Mouse (Mus musculus) limb, embryonic 13.5 days (tissue): ENCODE measurements around the gene Nkain4. TPM values are rescaled to one million over a fixed set of nuclear protein-coding genes. Genes with fewer than 3 reads are reported as not detected.

Experiments used
- ATAC-seq: fragments of 200-750 bp; cut with Nextera tagmentation; 2 replicates; pipeline ENCODE4 v1.8.0; 2017; ENCODE audit warnings: low read depth, moderate number of reproducible peaks, moderate TSS enrichment; ENCODE audit not compliant: low FRiP score
- H3K27ac ChIP-seq: fragments of 300-500 bp; sonication (generic); 2 replicates; pipeline ENCODE4 v1.5.1; 2015; ENCODE audit warnings: inconsistent platforms, mild to moderate bottlenecking, moderate library complexity
- H3K27me3 ChIP-seq: fragments of 300-500 bp; sonication (generic); 2 replicates; pipeline ENCODE4 v1.6.1; 2015; ENCODE audit warnings: mild to moderate bottlenecking, inconsistent platforms
- H3K36me3 ChIP-seq: fragments of 300-500 bp; sonication (generic); 2 replicates; pipeline ENCODE4 v1.6.1; 2015; ENCODE audit warnings: inconsistent platforms, mild to moderate bottlenecking, moderate library complexity
- H3K4me1 ChIP-seq: fragments of 300-500 bp; sonication (generic); 2 replicates; pipeline ENCODE4 v1.6.1; 2015; ENCODE audit warnings: inconsistent platforms
- H3K4me2 ChIP-seq: fragments of 300-500 bp; sonication (generic); replicated peaks from 2 replicates; pipeline ENCODE4 v1.6.1; 2015; ENCODE audit warnings: inconsistent platforms, mild to moderate bottlenecking, moderate library complexity
- H3K4me3 ChIP-seq: fragments of 300-500 bp; sonication (generic); 2 replicates; pipeline ENCODE4 v1.5.1; 2015; ENCODE audit warnings: moderate library complexity, mild to moderate bottlenecking, inconsistent platforms
- H3K9ac ChIP-seq: fragments of 300-500 bp; sonication (generic); 2 replicates; pipeline ENCODE4 v1.6.1; 2015; ENCODE audit warnings: mild to moderate bottlenecking, inconsistent platforms
- H3K9me3 ChIP-seq: fragments of 300-500 bp; sonication (generic); 2 replicates; pipeline ENCODE4 v1.6.1; 2016; ENCODE audit warnings: inconsistent platforms
- WGBS: fragments of 180-500 bp; shearing (Covaris S2); methylation state at CpG from one replicate; pipeline ENCODE4 v1.1.7; 2015; 5-methylcytosine and 5-hydroxymethylcytosine counted together
- microRNA-seq: library from miRNA; unstranded; fragments of <30 nt; microRNA quantifications from one replicate; pipeline ENCODE4, GENCODE M21; 2016
- polyA plus RNA-seq: library from polyadenylated mRNA; unstranded; fragments of >200 nt; fragmentation: Nextera tagmentation; extraction: Ambion mirVana; gene quantifications from 2 replicates; pipeline ENCODE4 v1.2.1, GENCODE M21; 2015

Gene Nkain4
- polyA plus RNA-seq, 1 experiment from 2014 or later: 10.6 TPM

DNA sequence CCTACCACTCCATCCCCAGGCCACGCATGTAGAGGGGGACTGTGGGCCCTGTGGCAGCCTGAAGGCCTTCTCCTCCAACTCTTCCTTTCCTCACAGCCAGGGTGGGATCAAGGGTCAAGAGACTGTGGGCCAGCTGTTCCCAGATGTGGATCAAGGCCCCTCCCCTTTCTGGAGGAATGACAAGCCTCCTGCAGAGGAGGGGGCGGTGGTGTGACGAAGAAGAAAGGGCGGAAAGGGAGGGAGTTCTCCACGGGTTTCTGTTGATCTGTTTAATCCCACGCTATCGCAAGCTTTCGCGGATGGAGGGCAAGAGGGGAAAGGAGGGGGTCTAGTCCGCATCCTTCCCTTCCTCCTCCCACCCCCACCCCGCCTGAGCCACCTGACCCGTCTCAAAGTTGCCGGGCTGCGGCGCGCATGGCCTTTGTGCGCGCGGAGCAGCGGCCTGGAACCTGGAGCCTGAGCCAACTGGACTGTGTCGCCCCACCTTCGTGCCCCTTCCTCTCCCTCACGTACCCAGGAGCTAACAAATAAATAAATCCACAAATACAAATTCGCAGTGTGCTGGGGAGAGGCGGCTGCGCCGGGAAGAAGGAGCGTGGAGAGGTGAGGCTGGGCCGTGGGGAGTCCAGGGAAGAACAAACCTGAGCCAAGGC is 64.0 kb downstream of the Nkain4 start:
- Histone ChIP-seq H3K4me1 (peaks cover 23% of the 10 kb centered on the region), H3K27me3 (peaks cover 100% of the 10 kb centered on the region), H3K36me3 (no peaks in the 10 kb centered on the region), H3K4me2 (no peak overlapping the region), H3K4me3 (no peak overlapping the region), H3K9me3 (no peaks in the 10 kb centered on the region), H3K9ac (no peak overlapping the region), H3K27ac (no peak overlapping the region)
- ATAC-seq: no peak
- WGBS: under 1% methylated on average over 26 of the region's 29 CpGs

DNA sequence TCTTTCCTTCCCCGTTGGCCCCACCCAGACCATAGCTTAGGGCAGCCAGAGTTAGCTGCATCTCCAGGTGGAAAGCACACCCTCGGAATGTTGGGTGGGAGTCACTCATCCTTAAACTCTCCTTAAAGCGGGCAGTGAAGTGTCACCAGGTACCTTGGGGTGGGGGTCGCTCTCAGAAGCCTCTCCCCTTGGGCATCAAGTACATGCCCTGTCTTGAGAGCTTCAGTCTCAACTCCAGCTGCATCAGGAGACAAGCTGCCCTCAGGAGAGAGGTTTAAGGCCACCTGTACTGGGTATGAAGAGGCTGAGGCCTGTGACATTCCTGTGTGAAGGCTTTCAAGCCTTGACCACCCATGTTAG is 64.6 kb downstream of the Nkain4 start:
- no peak for ATAC-seq
- H3K27me3 ChIP-seq: peaks cover 100% of the 10 kb centered on the region
- H3K4me3 ChIP-seq: no peak overlapping the region
- no peaks in the 10 kb centered on the region for H3K9me3 ChIP-seq
- peaks cover 23% of the 10 kb centered on the region for H3K4me1 ChIP-seq
- H3K27ac ChIP-seq: no peak overlapping the region
- H3K9ac ChIP-seq: no peak overlapping the region
- no peaks in the 10 kb centered on the region for H3K36me3 ChIP-seq
- no peak overlapping the region for H3K4me2 ChIP-seq
- whole genome bisulfite sequencing: 16% methylated on average over 4 of the region's 4 CpGs

DNA sequence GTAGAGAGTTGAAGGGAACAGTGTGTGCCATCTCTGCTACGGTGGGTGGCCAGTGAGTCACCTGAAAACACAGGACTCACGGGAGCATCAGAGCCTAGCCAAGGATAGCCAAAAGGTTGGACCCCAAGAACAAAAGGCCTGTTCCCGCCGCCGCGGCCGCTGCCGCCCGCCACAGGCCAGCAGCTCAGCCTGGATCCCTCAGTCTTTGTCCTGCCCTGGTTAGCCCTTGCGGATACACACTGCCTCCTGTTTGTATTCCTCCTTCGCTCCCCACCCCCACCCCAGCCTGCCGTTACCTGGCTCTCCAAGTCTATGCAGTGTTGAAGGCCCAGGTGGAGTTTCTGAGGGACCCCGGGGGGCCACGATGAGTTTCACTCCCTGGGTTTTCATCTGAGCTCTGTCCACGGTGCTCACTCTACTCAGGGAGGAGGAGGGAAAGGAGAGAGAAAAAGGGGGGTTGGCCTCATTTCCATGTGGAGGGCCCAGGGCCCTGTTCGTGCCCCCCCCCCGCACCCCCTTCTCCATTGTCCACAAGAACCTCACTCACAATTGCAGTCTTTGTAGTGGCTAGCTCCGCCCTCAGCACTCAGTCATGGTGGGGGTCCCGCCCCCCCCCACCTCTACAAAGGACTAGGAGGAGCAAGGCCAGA is 65.1 kb downstream of the Nkain4 start:
- H3K4me3 ChIP-seq: no peak overlapping the region
- H3K4me1 ChIP-seq: peaks cover 22% of the 10 kb centered on the region
- no peak overlapping the region for H3K4me2 ChIP-seq
- peaks cover 97% of the 10 kb centered on the region for H3K27me3 ChIP-seq
- WGBS: 10% methylated on average over 19 of the region's 19 CpGs
- no peak overlapping the region for H3K9ac ChIP-seq
- no peak for ATAC-seq
- no peaks in the 10 kb centered on the region for H3K36me3 ChIP-seq
- no peak overlapping the region for H3K27ac ChIP-seq
- H3K9me3 ChIP-seq: no peaks in the 10 kb centered on the region

DNA sequence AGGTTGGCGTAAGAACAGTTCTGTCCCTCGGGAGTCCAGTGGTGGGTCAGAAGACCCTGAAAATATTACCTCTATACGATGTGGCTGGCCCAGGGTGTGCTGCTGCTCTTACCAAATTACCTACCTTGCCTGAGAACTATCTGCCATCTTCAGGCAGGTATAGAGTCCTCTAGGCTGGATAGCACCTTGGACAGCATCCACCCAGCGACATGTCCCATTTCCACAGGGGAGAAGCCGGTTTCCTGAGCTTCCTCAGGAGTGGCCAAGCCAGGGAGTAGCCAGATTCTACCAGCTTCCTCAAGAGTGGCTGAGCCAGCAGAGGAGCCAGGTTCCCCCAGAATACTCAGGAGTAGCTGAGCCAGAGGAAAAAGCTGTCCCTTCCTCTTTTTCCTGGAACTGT is 69.2 kb downstream of the Nkain4 start:
- no peak overlapping the region for H3K4me3 ChIP-seq
- H3K4me1 ChIP-seq: no peaks in the 10 kb centered on the region
- no peaks in the 10 kb centered on the region for H3K9me3 ChIP-seq
- no peak for ATAC-seq
- peaks cover 57% of the 10 kb centered on the region for H3K27me3 ChIP-seq
- H3K27ac ChIP-seq: no peak overlapping the region
- H3K9ac ChIP-seq: no peak overlapping the region
- H3K36me3 ChIP-seq: no peaks in the 10 kb centered on the region
- WGBS: 58% methylated on average over 5 of the region's 5 CpGs
- no peak overlapping the region for H3K4me2 ChIP-seq

Small RNAs within 50 kb of the gene (microRNA-seq; reads per million reads assigned to microRNA genes)
- gene Mir124a-3: not detected

Other genes with a start within 250 kb of the Nkain4 start
- 30.4 and 31.5 TPM in 2 replicates for gene Dido1, start 244.7 kb downstream of the Nkain4 start, polyA plus RNA-seq
- gene Gid8, start 244.6 kb downstream of the Nkain4 start, polyA plus RNA-seq: 63.0 and 63.8 TPM in 2 replicates
- 0.62 and 0.98 TPM in 2 replicates for gene Slc17a9, start 229.4 kb downstream of the Nkain4 start, polyA plus RNA-seq
- 0.05 TPM in 1 of 2 replicates, not detected in the other for gene Bhlhe23, start 177.8 kb downstream of the Nkain4 start, polyA plus RNA-seq
- 60.6 and 66.8 TPM in 2 replicates for gene Ythdf1, start 33.8 kb downstream of the Nkain4 start, polyA plus RNA-seq
- gene Birc7, start 25.7 kb downstream of the Nkain4 start, polyA plus RNA-seq: not detected in 2 replicates
- gene Arfgap1, start 12.5 kb upstream of the Nkain4 start, polyA plus RNA-seq: 143 and 156 TPM in 2 replicates
- 1.4 and 1.6 TPM in 2 replicates for gene Col20a1, start 31.8 kb upstream of the Nkain4 start, polyA plus RNA-seq
- gene Chrna4, start 88.8 kb upstream of the Nkain4 start, polyA plus RNA-seq: 1.7 and 2.4 TPM in 2 replicates
- 0.29 and 0.34 TPM in 2 replicates for gene Kcnq2, start 180.6 kb upstream of the Nkain4 start, polyA plus RNA-seq
- not detected in 2 replicates for gene Eef1a2, start 202.3 kb upstream of the Nkain4 start, polyA plus RNA-seq
- 352 and 375 TPM in 2 replicates for gene Ppdpf, start 232.5 kb upstream of the Nkain4 start, polyA plus RNA-seq
- gene Ptk6, start 248.1 kb upstream of the Nkain4 start, polyA plus RNA-seq: not detected in 2 replicates